Mouse (Mus musculus) liver, adult 2 months (tissue): ENCODE results near the gene Vmn2r10. TPM values are rescaled to one million over a fixed set of nuclear protein-coding genes. Genes with fewer than 3 reads are reported as not detected.
"Not testable (repeated sequence)": the region's sequence is repeated elsewhere in the genome, so short reads cannot be mapped to it uniquely, and the experiment has no call there.

Source experiments
- DNase-seq: peaks from one replicate; pipeline ENCODE4 v3.0.0-alpha.2; 2011; ENCODE audit warnings: low read depth, low spot score; ENCODE audit errors: extremely low read depth
- H3K27ac ChIP-seq: fragments of 200-500 bp; replicated peaks from 2 replicates; pipeline ENCODE4 v1.5.1; 2012; ENCODE audit warnings: low read depth, mild to moderate bottlenecking, control low read depth, inconsistent platforms, low read length; ENCODE audit not compliant: insufficient read depth
- H3K27me3 ChIP-seq: fragments of 200-500 bp; 2 replicates; pipeline ENCODE4 v1.6.1; 2012; ENCODE audit warnings: mild to moderate bottlenecking, moderate library complexity, low read length, inconsistent platforms; ENCODE audit not compliant: control insufficient read depth, insufficient read depth
- H3K36me3 ChIP-seq: fragments of 200-500 bp; 2 replicates; pipeline ENCODE4 v1.6.1; 2012; ENCODE audit warnings: low read length, inconsistent platforms; ENCODE audit not compliant: control insufficient read depth, insufficient read depth
- H3K4me1 ChIP-seq: fragments of 200-500 bp; 2 replicates; pipeline ENCODE4 v1.6.1; 2011; ENCODE audit warnings: low read length; ENCODE audit not compliant: control insufficient read depth, insufficient read depth
- H3K4me3 ChIP-seq: fragments of 200-500 bp; 2 replicates; pipeline ENCODE4 v1.5.1; 2011; ENCODE audit warnings: low read depth, mild to moderate bottlenecking, control low read depth, low read length, moderate library complexity; ENCODE audit not compliant: insufficient read depth
- H3K79me2 ChIP-seq: fragments of 200-500 bp; 2 replicates; pipeline ENCODE4 v1.6.1; 2012; ENCODE audit warnings: inconsistent platforms, mild to moderate bottlenecking, low read length, moderate library complexity; ENCODE audit not compliant: control insufficient read depth, insufficient read depth
- H3K9ac ChIP-seq: fragments of 200-500 bp; 2 replicates; pipeline ENCODE4 v1.6.1; 2012; ENCODE audit warnings: low read depth, mild to moderate bottlenecking, control low read depth, inconsistent platforms, low read length
- CTCF ChIP-seq: fragments of 200-500 bp; IDR thresholded peaks from 2 replicates; pipeline ENCODE4 v1.5.1; 2011; ENCODE audit warnings: low read depth, low read length, control low read depth
- POLR2A ChIP-seq: fragments of 200-500 bp; IDR thresholded peaks from 2 replicates; pipeline ENCODE4 v1.6.1; 2011; ENCODE audit warnings: low read length, control low read depth; ENCODE audit not compliant: insufficient read depth; ENCODE audit errors: extremely low read depth
- WGBS: fragments of 180-500 bp; shearing (Covaris S2); methylation state at CpG from one replicate; pipeline ENCODE4 v1.1.7; 2018; 5-methylcytosine and 5-hydroxymethylcytosine counted together
- polyA plus RNA-seq: library from polyadenylated mRNA; depleted of rRNA; stranded (reverse); fragments of >200 nt; gene quantifications from 2 replicates; pipeline ENCODE4 v1.2.3, GENCODE M21; 2012; rRNA removed
- total RNA-seq: library from RNA; depleted of rRNA; stranded (reverse); fragments of >200 nt; gene quantifications from 2 replicates; pipeline ENCODE4 v1.2.3, GENCODE M21; 2014; rRNA removed

The Vmn2r10 gene
- total RNA-seq (not detected in 2 replicates), polyA plus RNA-seq (not detected in 2 replicates)

GRCm38 (mm10) chr5:109006427-109006826 lies at the start of gene Vmn2r10:
TSS of gene Vmn2r10 (minus strand) at chr5:109006527.
- not testable (repeated sequence) for H3K27ac ChIP-seq, H3K27me3 ChIP-seq, H3K4me3 ChIP-seq, H3K4me1 ChIP-seq, DNase-seq, H3K36me3 ChIP-seq, H3K79me2 ChIP-seq, H3K9ac ChIP-seq

GRCm38 (mm10) chr5:109055286-109055685 lies 49.0 kb upstream of the Vmn2r10 start:
- H3K27ac ChIP-seq = no peak overlapping the region
- no peak overlapping the region for H3K9ac ChIP-seq
- H3K79me2 ChIP-seq = no peaks in the 10 kb centered on the region
- TF ChIP-seq CTCF (no peak), POLR2A (no peak)
- peak; percentile 10 for DNase-seq
- H3K27me3 ChIP-seq = no peaks in the 10 kb centered on the region
- WGBS = 42% methylated on average over 1 of the region's 1 CpGs
- no peak overlapping the region for H3K4me3 ChIP-seq
- no peaks in the 10 kb centered on the region for H3K4me1 ChIP-seq
- H3K36me3 ChIP-seq = no peaks in the 10 kb centered on the region

- H3K36me3 ChIP-seq = no peaks in the 10 kb centered on the region
- no peak overlapping the region for H3K4me3 ChIP-seq
- H3K27me3 ChIP-seq = no peaks in the 10 kb centered on the region
- H3K27ac ChIP-seq = no peak overlapping the region
- H3K79me2 ChIP-seq = no peaks in the 10 kb centered on the region
- H3K4me1 ChIP-seq = no peaks in the 10 kb centered on the region
- TF ChIP-seq POLR2A = no peak
- TF ChIP-seq CTCF = peak; percentile 38
- H3K9ac ChIP-seq = no peak overlapping the region
- peak; percentile 62 for DNase-seq
Measured at GRCm38 (mm10) chr5:109032591-109032990, 26.3 kb upstream of the Vmn2r10 start.

- no peaks in the 10 kb centered on the region for H3K36me3 ChIP-seq
- no peak for TF ChIP-seq POLR2A
- TF ChIP-seq CTCF = no peak
Measured at GRCm38 (mm10) chr5:108988924-108989323, 17.4 kb downstream of the Vmn2r10 start.

More at GRCm38 (mm10) chr5:108988924-108989323, 17.4 kb downstream of the Vmn2r10 start:
- no peak for DNase-seq
- 85% methylated on average over 3 of the region's 3 CpGs for WGBS
- Histone ChIP-seq H3K4me1 (no peaks in the 10 kb centered on the region), H3K27me3 (no peaks in the 10 kb centered on the region), H3K9ac (no peak overlapping the region), H3K79me2 (no peaks in the 10 kb centered on the region), H3K4me3 (no peak overlapping the region), H3K27ac (no peak overlapping the region)

Other genes with a start within 250 kb of the Vmn2r10 start
- gene Rnf212, start 231.5 kb downstream of the Vmn2r10 start, total RNA-seq = not detected in 2 replicates
- gene Rnf212, start 231.5 kb downstream of the Vmn2r10 start, polyA plus RNA-seq = not detected in 2 replicates
- gene Tmed11, start 211.2 kb downstream of the Vmn2r10 start, total RNA-seq = 0.46 TPM in 1 of 2 replicates, not detected in the other
- gene Tmed11, start 211.2 kb downstream of the Vmn2r10 start, polyA plus RNA-seq = not detected in 2 replicates
- gene Vmn2r8, start 197.7 kb downstream of the Vmn2r10 start, total RNA-seq = not detected in 2 replicates
- not detected in 2 replicates for gene Vmn2r8, start 197.7 kb downstream of the Vmn2r10 start, polyA plus RNA-seq
- not detected in 2 replicates for gene Vmn2r9, start 153.9 kb downstream of the Vmn2r10 start, total RNA-seq
- not detected in 2 replicates for gene Vmn2r9, start 153.9 kb downstream of the Vmn2r10 start, polyA plus RNA-seq
- gene Vmn2r11, start 53.0 kb upstream of the Vmn2r10 start, total RNA-seq = not detected in 2 replicates
- not detected in 2 replicates for gene Vmn2r11, start 53.0 kb upstream of the Vmn2r10 start, polyA plus RNA-seq
- gene Vmn2r12, start 91.4 kb upstream of the Vmn2r10 start, total RNA-seq = not detected in 2 replicates
- gene Vmn2r12, start 91.4 kb upstream of the Vmn2r10 start, polyA plus RNA-seq = not detected in 2 replicates
- gene Vmn2r13, start 185.7 kb upstream of the Vmn2r10 start, total RNA-seq = not detected in 2 replicates
- gene Vmn2r13, start 185.7 kb upstream of the Vmn2r10 start, polyA plus RNA-seq = not detected in 2 replicates
- gene Vmn2r14, start 218.2 kb upstream of the Vmn2r10 start, total RNA-seq = not detected in 2 replicates
- gene Vmn2r14, start 218.2 kb upstream of the Vmn2r10 start, polyA plus RNA-seq = not detected in 2 replicates